Mouse (Mus musculus): ENCODE data around the gene Gm26938.
A peak's percentile ranks its signal among the peaks of the same experiment; 100 is the strongest.

Gene Gm26938

DNA sequence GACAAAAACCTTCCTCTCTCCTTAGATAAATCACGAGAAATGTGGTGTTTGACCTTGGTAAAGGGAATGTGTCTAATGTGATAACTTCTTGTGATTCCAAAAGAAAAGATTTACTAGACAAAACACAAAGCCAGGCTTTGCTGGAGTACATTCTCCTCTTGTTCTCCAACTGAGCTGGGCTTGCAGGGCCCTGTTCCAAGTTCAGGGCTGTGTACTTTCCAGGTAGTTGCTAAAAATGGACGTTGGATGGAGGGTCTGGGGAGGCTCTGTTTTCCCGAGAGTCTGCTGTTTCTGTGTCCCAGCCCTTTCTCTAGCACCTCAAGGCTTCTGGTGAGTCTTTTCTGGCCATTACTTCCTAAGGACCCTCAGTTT is 33.3 kb downstream of the Gm26938 start:
- DNase-seq: no peak

- DNase-seq: no peak
Observed at GRCm38 (mm10) chr5:139792159-139792775, 33.9 kb downstream of the Gm26938 start.

DNA sequence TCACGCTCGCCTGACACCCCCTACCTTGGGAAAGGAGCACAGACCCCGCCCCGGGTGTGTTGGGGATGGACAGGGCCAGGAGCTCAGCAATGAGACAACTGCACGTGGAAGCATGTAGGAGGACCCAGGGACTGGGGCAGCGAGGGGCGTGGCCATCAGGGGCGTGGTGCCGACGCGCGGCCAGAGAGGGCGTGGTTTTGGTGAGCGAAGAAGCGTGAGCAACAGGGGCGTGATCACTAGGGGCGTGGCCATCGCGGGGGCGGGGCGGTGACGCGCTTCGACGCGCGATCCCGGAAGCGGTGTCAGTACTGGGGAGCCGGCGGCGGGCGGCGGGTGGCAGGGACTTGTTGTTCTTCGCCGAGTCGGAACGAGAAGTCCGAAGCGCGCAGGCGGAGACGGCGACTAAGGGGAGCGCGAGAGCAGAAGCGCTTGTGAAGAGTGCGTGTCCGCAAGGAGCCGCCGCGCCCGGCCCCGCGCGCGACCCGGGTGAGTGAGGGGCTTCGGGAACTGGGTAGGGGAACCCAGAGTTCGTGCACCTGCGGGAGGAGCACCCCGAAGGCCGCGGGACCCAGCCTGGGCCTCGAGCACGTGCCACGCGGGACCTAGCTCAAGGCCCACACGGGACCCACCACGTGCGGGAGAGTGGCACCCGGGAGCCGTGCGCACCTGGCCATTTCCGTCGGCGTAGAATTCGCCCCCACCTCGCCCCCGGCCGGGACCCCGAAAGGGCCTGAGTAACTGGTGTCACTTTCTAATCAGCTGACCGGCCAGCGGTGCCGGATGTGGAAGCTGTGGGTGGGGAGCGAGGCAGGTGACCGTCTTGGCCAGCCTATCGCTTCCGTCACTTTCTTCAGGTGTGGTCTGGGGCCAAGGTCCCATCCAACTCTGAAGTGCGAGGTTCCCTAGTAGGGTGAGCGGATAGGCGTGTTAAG is 34.7 kb downstream of the Gm26938 start, which contains the start of gene Mafk:
TSS of gene Mafk (plus strand) at position 287 of the 932 bp plus-strand sequence.
- DNase-seq: peak; percentile 97

DNA sequence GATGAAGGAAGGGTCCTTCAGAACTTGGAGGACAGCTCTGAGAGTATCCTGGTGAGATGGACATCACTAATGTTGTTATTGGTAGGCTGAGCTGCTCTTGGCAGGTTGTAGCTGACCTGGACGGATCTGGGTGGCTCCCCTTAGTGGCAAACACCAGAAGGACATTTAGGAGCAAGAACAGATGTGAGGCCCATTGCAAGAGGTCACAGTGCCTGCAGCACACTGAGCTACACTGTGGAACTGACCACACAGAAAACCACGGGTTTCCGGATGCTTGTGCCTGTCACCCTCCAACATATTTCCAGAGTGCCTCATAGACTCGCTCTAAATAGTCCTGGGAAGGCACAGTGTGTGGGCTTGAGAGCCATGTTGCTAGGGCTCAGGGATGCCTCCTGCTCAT is 36.7 kb downstream of the Gm26938 start:
- no peak for DNase-seq

DNA sequence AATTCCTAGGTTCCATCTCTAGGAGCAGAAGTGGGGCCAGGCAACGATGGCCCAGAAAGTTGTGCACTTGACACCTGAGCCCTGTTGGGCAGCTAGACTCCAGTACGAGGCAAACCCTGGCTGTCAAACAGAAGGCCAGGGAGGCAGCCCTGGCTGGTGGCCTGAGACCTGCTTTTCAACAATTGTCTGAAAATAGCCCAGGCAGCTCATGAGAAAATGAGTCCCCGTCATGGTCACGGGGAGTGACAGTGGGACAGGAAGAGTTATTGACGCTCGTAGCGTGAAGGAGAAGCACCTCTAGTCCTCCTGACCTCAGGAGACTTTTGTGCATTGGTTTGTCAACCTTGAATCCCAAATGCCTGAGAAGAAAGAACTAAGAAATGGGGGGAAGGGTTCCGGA is 44.8 kb downstream of the Gm26938 start:
- DNase-seq: no peak

GRCm38 (mm10) chr5:139776966-139777365 is 49.2 kb downstream of the Gm26938 start:
- no peak for DNase-seq

- peak; percentile 95 for DNase-seq
Observed at GRCm38 (mm10) chr5:139775216-139775926, 50.8 kb downstream of the Gm26938 start, which contains the start of gene Ints1. Gene Ints1, minus strand, starts transcription at chr5:139775674.

DNA sequence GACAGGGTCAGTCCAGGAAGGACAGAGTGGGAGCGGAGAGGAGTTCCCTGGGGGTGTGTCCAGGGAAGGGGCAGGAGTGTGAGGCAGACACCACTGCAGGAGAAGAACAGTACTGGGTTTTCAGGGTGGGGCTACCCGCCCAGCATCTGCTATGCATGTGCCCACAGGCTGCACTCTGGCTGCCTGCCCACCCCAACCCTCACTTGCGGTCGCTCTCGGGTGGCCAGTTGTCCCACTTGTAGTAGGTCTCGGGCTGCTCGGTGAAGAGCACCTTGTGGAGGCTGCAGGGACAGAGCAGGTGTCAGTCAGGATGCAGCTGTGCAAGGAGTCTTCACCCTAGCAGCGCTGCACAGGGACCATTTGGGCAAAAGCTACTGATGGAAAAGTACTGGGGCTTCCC is 58.0 kb downstream of the Gm26938 start:
- DNase-seq: no peak

DNA sequence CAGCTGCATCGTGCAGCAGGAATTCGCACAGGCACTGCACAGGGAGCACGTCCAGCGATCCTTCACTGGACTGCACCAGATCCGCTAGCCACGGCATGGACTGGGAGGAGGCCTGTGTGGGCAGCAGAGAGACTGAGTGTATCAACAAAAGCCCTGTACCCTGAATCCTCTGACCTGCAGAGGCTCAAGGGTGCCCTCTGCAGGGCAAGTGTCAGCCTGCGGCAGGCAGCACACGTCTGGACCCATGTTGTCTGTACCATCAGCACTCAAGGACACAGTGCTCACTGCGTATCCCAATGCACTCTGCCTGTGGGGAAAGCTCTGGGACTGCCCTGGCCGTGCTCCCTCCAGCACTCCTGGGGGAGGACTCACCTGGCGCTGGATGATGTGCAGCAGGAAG is 61.9 kb downstream of the Gm26938 start:
- no peak for DNase-seq

- no peak for DNase-seq
Observed at GRCm38 (mm10) chr5:139758096-139758495, 68.1 kb downstream of the Gm26938 start.

All from kidney, adult 11 months (tissue).